Mouse (Mus musculus): ENCODE results near the gene Cdca8. TPM values are rescaled to one million over a fixed set of nuclear protein-coding genes. Genes with fewer than 3 reads are reported as not detected.
A peak's percentile ranks its signal among the peaks of the same experiment; 100 is the strongest.

Cdca8 gene
- total RNA-seq, 2 experiments from 2014 or later, result 84.8 to 121 TPM

DNA sequence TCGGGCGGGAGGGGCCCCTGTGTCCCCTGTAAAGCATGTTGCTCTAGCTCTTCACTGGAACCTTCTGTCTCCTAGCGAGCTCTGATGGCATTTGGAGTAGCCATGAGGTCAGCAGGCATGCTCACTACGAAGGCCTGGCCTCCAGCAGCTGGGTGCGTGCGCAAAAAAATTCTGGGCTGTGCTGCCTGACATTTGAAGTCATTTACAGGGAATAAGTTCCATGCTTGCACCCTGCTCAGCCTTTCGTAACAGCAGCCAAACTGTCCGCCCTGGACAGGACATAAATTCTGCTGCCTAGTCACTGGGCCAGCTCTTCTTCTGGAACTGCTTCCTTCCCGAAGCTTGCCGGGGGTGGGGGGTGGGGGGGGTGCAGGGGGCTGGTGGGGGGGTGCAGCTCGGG, 20.0 kb upstream of the Cdca8 start:
- ATAC-seq (replicated peaks; ENCODE audit: low FRiP score, low TSS enrichment, poor library complexity, severe bottlenecking), result no peak

DNA sequence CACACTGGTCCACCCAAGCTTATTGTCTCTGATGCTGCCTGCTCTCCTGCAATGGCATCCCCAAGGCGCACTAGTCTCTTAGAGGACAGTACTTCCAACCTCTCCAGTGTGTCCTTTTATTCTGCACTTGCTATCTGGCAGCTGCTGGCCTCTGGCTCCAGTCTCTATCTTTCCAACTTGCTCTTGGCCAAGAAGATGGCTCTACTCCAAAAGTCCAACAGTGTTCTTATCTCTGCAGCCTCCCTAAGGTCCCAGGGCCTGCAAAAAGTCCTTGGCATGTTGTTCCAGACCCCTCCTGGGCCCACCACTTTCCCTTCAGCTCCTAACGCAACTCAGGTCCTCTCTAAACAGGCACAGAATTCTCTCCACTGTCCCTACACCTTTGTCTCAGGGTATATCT, 18.2 kb upstream of the Cdca8 start:
- no peak for ATAC-seq (replicated peaks; ENCODE audit: low FRiP score, low TSS enrichment, poor library complexity, severe bottlenecking)

GRCm38 (mm10) chr4:124953546-124953945, 14.4 kb upstream of the Cdca8 start:
- ATAC-seq (replicated peaks; ENCODE audit: low FRiP score, low TSS enrichment, poor library complexity, severe bottlenecking), result no peak

DNA sequence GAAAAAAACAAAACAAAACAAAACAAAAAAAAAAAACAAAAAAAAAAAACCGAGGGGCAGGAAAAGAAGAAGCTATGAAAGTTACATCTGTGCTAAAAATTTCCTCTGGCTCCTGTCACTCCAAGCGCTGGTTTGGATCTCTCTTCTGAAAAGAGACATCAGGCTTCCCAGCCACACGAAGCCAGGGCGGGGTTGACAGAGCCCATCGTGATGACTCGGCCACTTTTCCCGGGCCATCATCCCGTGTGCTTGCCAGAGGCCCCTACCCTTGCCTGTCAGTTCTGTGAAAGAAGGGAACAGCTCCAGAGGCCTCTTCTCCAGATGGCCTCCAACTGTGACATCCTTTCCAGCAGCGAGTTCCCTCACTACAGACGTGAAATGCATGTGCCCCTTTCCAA, 11.9 kb upstream of the Cdca8 start:
- ATAC-seq (replicated peaks; ENCODE audit: low FRiP score, low TSS enrichment, poor library complexity, severe bottlenecking), result no peak

DNA sequence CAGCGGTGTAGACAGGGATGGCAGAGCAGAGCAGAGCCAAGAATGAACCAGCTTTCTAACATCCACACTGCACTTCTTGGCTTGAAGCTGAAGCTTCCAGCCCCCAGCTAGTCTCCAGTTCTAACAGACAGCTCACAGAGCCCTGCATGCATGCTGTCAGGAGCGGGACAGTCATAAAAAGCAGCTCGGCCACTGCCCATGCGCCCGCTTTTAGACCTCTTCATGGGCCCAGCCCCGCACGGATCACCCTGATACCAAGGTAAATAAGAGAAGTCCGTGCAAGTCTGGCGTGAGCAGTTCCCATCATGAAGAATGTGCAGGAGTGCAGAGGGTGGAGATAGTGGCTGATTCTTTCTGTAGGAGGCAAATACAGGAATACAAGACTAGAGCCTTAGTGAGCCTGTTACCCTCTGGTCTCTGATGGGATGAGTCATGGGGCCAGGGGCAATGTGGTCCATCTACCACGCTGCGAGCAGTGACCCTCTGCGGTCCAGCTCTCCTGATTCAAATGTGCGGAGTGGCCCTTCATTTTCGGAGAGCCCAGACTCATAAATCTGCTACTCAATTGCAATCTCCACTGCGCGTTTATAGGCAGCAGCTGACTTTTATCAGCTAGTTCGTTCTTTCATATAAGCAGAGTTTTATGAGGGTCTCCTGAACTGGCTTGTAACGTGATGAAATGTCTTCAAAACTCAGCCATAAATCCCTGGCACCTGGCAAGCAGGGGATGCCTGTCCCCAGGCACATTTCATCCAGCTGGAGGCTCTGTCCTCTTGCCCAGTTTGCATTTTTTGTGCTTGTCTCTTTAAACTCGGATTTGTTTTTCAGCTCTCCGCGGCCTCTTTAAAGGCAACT, 11.3 kb upstream of the Cdca8 start:
- no peak for ATAC-seq (replicated peaks; ENCODE audit: low FRiP score, low TSS enrichment, poor library complexity, severe bottlenecking)

- ATAC-seq (replicated peaks; ENCODE audit: low FRiP score, low TSS enrichment, poor library complexity, severe bottlenecking), result no peak
These were observed 10.4 kb upstream of the Cdca8 start for GRCm38 (mm10) chr4:124949488-124949887.

DNA sequence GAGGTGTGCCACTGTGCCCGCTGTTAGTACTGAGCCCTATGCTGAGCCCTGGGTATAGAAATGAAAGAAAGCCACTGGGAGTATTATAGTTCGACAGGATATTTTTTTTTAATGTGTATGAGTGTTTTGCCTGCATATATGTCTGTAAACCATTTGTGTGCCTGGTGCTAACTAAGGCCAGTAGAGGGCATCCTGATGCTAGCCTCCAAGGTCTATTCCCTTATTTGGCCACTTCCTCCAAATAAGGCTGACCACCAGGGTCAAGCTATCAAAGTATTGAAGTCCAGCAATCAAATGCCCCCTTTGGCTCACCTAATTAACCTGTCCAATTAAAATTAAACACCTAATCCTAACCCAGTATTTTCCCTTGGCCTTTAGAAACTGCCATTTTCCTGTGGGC, 5.8 kb upstream of the Cdca8 start:
- no peak for ATAC-seq (replicated peaks; ENCODE audit: low FRiP score, low TSS enrichment, poor library complexity, severe bottlenecking)

GRCm38 (mm10) chr4:124943781-124944180, 4.7 kb upstream of the Cdca8 start:
- no peak for ATAC-seq (replicated peaks; ENCODE audit: low FRiP score, low TSS enrichment, poor library complexity, severe bottlenecking)

DNA sequence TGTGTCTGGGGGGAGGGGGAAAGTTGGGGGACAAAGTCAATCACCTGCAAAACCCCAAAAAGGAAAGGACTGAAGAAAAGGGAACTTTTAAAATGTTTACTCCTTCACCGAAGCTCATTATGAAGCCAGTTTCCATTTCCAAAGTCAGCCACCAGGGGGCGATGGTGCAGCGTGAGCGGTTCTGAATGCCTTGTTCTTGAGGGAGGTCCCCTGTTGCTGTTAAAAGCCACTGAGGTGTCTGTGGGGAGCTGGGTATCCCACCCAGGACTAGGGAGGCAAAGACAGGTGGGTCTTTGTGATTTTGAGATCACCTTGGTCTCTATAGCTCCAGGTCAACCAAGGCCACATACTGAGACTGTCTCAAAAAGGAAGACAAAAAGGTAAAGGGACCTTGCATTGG, 3.9 kb upstream of the Cdca8 start:
- ATAC-seq (replicated peaks; ENCODE audit: low FRiP score, low TSS enrichment, poor library complexity, severe bottlenecking), result peak; percentile 69

DNA sequence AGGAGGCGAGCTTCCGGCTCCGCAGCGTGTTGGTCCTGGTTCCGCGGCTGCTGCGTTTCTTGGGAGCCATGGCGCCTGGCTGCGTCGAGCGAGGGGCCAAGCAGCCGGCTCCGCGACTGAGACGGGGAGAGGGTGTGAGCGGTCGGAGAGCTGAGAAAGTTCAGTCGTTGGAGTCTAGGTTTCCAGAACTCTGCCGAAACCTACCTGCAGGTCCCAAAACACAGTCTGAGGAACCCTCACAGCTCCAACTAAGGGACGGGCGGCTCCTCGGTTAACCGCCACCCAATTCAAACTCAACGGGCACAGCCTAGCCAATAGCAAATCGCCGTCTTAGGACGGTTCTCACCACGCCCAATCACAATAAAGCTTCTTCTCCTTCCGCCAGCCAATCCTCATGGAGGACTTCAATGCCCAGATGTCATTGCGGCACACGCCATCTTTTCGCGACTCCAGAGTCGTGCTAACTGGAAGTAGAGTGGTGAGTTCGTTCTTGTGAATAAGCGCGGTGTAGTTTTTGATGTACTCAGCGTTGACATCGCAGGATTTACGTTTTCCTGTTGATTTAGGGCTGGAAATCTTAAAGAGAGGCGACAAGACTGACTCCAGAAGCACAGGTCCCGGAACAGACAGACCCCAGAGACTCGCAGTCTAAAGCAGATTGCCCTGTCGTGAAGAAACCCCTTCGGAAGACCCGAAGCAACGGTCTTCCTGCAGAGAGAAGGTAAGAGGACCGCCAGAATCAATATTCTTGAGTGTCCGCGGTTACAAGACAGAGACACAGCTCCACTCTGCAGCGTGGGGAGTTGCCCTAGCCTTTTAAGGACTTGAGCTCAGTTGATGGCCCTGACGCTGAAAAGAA, 2.3 kb downstream of the Cdca8 start, which contains the start of gene 9930104L06Rik:
Gene 9930104L06Rik (plus strand): TSS at position 436 of the 859 bp plus-strand sequence.
- peak; percentile 98 for ATAC-seq (replicated peaks; ENCODE audit: low FRiP score, low TSS enrichment, poor library complexity, severe bottlenecking)

DNA sequence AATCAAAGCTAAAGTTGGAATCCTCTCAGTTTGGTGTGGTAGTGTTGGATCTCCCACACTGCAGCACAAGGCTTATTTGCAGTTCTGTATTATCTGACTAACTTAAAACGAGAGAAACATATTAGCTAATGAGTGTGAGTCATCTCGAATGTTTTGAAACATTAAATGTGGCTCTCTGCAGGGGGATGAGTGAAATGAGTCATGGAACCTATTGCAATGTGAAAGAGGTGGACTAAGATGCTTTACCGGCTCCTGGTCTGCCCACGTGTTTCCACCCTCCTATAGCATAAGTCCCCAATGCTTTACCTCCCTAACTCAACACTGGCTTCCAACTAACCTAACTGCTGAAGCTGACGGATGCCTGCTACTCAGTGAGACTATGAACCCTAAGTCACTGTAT, 11.0 kb downstream of the Cdca8 start:
- no peak for ATAC-seq (replicated peaks; ENCODE audit: low FRiP score, low TSS enrichment, poor library complexity, severe bottlenecking)

DNA sequence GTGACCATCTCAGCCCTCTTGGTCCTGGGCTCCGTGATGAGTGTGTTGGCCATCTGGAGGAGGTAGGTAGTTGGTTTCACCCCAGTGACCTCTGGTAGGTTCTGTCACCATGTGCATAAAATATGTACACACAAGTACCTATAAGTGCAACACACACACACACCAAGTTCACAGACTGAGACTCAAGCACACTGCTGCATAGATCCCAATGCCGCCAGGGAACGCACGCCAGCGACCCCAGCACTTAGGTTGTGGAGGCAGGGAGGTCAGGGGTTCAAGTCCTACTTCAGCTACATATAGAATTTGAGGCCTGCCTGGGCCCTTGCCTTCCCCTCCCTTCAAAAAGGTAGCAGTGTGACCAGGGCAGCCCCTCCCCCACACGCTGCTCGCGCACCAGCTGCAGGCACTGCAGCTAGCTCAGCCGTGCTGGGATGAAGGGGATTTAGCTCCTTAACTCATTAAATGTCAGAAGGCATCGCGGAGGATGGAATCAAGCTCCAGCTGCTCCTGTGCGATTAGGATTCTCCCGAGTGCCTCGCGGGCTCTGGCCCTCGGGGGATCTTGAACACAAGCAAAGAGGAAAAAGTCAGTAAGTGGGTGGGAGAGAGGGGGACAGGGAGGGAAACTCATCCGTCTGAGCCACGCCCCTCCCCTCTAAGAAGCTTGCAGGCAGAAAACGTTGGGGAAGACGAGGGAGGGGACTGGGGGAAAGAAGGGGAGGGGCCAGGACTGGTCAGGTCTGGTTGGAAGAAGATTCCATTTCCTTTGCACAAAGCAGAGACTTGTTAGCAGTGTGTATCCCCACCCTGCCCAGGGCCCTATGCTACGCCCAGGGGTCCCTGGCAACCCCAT, 32.9 kb downstream of the Cdca8 start:
- no peak for ATAC-seq (replicated peaks; ENCODE audit: low FRiP score, low TSS enrichment, poor library complexity, severe bottlenecking)

DNA sequence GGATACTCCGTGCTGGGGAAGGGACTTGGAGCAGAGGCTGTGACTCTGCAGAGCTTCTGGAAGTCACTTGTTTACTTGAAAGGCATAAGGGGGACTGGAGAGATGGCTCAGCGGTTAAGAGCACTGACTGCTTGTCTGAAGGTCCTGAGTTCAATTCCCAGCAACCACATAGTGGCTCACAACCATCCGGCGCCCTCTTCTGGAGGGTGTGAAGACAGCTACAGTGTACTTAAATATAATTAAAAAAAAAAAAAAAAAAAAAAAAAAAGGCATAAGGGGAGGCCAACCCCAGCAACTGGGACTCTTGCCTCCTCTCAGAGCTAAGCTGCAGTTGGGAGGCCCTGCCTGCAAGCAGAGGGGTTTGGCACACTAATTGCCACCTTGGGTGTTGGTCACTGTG, 33.7 kb downstream of the Cdca8 start:
- ATAC-seq (replicated peaks; ENCODE audit: low FRiP score, low TSS enrichment, poor library complexity, severe bottlenecking), result no peak

GRCm38 (mm10) chr4:124899906-124900305, 39.2 kb downstream of the Cdca8 start:
- peak; percentile 79 for ATAC-seq (replicated peaks; ENCODE audit: low FRiP score, low TSS enrichment, poor library complexity, severe bottlenecking)

GRCm38 (mm10) chr4:124898428-124898827, 40.7 kb downstream of the Cdca8 start:
- ATAC-seq (replicated peaks; ENCODE audit: low FRiP score, low TSS enrichment, poor library complexity, severe bottlenecking), result no peak

DNA sequence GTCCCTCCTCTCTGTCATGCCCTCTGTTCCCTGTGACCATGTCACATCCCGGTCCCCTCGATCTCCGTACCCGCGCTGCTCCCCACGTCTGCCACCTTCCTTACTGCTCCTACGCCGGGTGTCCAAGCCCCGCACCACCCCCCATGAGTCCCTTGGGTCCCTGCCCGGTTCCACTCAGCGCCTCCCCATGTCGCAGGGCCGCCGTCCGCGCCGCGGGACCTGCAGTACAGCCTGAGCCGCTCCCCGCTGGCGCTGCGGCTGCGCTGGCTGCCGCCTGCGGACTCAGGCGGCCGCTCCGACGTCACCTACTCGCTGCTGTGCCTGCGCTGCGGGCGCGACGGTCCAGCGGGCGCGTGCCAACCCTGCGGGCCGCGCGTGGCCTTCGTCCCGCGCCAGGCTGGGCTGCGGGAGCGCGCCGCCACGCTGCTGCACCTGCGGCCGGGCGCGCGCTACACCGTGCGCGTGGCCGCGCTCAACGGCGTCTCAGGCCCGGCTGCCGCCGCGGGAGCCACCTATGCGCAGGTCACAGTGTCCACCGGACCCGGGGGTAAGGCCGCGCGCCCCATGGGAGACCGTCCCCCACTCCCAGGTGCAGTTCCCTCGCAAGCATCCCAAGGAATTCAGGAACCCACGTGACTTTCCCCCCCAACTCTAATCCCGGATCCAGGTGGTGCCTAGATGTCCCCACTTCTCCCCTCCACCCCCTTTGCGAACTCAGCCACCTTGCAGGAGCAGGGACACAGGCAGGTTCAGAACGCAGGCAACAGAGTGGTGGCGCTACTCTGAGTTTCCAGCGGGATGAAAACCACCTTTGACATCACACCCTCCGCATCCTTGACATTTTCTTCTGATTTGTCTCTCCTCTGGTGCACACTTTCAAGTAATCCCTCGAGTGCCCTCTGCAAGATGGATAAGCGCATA, 44.3 kb downstream of the Cdca8 start:
- ATAC-seq (replicated peaks; ENCODE audit: low FRiP score, low TSS enrichment, poor library complexity, severe bottlenecking), result no peak

GRCm38 (mm10) chr4:124893769-124894168, 45.3 kb downstream of the Cdca8 start:
- ATAC-seq (replicated peaks; ENCODE audit: low FRiP score, low TSS enrichment, poor library complexity, severe bottlenecking), result no peak

- no peak for ATAC-seq (replicated peaks; ENCODE audit: low FRiP score, low TSS enrichment, poor library complexity, severe bottlenecking)
These were observed 48.3 kb downstream of the Cdca8 start for GRCm38 (mm10) chr4:124890831-124891230.

DNA sequence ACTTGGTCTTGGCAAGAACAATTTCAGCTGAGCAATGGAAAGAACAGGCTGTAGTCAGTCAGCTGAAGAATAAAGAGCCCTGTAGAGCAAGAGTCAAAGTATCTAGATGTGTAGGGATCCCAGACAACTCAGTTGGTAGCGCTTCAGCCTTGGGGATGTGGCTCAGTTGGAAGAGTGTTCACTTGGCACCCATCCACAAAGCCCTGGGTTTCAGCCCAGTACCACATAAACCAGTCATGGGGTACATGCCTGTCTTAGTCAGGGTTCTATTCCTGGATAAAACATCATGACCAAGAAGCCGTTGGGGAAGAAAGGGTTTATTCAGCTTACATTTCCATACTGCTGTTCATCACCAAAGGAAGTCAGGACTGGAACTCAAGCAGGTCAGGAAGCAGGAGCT, 49.2 kb downstream of the Cdca8 start:
- ATAC-seq (replicated peaks; ENCODE audit: low FRiP score, low TSS enrichment, poor library complexity, severe bottlenecking), result no peak
